Mouse (Mus musculus): ENCODE measurements around the gene Pla2g15. TPM values are rescaled to one million over a fixed set of nuclear protein-coding genes. Genes with fewer than 3 reads are reported as not detected.

The Pla2g15 gene
- 9.8 and 15.4 TPM in 2 replicates for polyA plus RNA-seq (2012; ENCODE audit: low replicate concordance)

DNA sequence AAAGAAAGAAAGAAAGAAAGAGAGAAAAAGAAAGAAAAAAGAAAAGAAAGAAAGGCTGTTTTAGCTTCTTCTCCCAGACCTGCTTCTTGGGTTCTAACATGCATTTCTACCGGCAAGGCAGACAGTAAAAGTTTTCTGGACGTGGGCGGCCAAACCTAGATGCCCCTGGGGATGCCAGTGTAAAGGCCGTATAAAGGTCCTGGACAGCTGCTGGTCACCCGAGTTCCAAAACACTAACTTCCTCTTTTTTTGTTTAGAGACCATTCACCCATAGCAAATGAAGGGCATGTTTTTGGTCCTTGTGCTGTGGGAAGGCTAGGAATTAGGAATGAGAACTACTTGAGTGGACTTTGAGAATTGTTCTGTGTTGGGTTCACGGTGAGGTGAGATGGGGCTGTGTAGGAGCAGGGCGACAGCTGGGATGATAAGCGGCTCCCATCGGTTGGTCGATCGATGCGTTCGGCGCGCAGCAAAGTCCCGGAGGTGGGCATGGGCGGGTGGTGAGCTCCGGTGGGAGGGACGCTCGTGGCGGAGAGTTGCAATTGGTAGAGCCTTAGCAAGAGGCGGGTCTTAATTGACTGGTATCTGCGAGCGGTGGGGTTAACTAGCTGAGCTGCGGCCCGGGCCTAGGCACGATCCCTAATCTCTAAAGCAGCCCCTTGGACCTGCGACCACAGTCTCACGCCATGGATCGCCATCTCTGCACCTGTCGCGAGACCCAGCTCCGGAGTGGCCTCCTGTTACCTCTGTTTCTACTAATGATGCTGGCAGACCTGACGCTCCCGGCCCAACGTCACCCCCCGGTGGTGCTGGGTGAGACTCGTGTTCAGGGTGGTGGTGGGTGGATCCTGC lies at the start of gene Pla2g15:
Gene Pla2g15 (plus strand): TSS at position 599 of the 852 bp plus-strand sequence.

GRCm38 (mm10) chr8:106136156-106137130 lies 13.8 kb upstream of the Pla2g15 start, which contains the start of gene Esrp2:
Gene Esrp2, minus strand, starts transcription at chr8:106136974.

DNA sequence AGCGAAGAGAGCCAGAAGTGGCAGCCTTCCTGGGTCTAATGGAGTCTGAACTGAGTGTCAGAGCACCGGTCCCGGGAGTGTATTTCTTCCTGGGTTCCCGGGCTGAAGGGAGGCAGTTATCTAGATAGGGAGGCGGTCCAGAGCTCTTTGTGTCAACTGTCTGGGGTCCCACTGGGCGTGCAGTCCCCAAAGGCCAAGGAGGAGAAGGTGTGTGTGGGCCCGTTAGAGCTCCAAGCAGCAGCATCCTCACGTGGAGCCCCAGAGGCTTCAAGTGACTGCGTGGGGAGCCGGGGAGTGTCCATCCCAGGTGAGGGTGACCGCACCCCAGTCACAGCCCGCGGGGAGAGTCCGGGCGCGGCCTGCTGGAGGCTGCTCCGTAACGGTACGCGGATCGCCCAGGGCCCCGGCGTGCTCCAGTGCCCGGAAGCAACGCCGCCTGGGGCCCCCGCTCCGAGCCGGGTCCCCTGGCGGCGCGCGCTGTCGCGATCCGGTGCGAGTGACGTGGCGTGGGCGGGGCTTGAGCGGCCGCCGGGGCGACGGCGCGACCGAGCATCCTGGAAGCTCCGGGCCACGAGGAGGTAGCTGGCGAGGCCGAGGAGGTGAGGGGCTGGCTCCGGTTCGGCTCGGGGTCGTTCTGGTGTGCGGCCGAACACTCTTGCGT lies 18.3 kb downstream of the Pla2g15 start, which contains the start of gene Slc7a6:
Gene Slc7a6 (plus strand): TSS at position 502 of the 661 bp plus-strand sequence.

DNA sequence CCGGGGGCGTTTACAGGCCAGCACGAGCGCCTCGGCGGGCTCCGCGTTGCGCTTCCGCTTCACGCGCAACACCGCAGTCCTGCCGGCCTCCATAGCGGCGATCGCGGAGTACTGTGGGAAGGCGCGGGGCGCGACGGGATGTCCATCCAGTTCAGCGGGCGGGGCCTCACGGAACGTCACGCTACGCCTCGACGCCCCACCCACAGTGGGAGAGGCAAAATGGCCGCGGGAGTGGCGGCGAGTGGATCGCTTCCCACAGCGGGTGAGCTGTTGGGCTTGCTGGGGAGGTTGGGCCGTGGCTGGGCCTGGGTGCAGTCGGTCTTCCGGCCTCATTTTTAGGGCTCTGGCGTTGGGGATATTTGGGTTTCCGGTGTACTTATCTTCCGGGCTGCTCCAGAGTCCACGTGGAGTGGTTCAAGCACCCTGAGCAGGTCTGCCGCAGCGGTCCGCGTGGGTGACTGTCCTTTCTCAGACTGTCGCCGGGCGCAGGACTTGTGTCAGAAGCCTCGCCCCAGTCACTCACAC lies 60.7 kb downstream of the Pla2g15 start, which contains the start of the genes Slc7a6os and Prmt7:
Gene Slc7a6os (minus strand): TSS at position 115 of the 525 bp plus-strand sequence.
Gene Prmt7 (plus strand): TSS at position 116 of the 525 bp plus-strand sequence.

Other genes with a start within 250 kb of the Pla2g15 start
- 4.1 and 19.3 TPM in 2 replicates for gene Pskh1, start 250.0 kb upstream of the Pla2g15 start, polyA plus RNA-seq (2012; ENCODE audit: low replicate concordance)
- 0.21 and 1.7 TPM in 2 replicates for gene Ctrl, start 216.5 kb upstream of the Pla2g15 start, polyA plus RNA-seq (2012; ENCODE audit: low replicate concordance)
- 109 and 171 TPM in 2 replicates for gene Psmb10, start 212.0 kb upstream of the Pla2g15 start, polyA plus RNA-seq (2012; ENCODE audit: low replicate concordance)
- 1.2 and 4.9 TPM in 2 replicates for gene Lcat, start 207.0 kb upstream of the Pla2g15 start, polyA plus RNA-seq (2012; ENCODE audit: low replicate concordance)
- gene Slc12a4, start 184.3 kb upstream of the Pla2g15 start, polyA plus RNA-seq (2012; ENCODE audit: low replicate concordance): 28.3 and 35.5 TPM in 2 replicates
- gene Dpep3, start 171.0 kb upstream of the Pla2g15 start, polyA plus RNA-seq (2012; ENCODE audit: low replicate concordance): not detected in 2 replicates
- 2.9 and 6.0 TPM in 2 replicates for gene Dus2, start 159.1 kb upstream of the Pla2g15 start, polyA plus RNA-seq (2012; ENCODE audit: low replicate concordance)
- not detected in 2 replicates for gene Dpep2nb, start 144.4 kb upstream of the Pla2g15 start, polyA plus RNA-seq (2012; ENCODE audit: low replicate concordance)
- gene Ddx28, start 138.5 kb upstream of the Pla2g15 start, polyA plus RNA-seq (2012; ENCODE audit: low replicate concordance): 20.3 and 22.1 TPM in 2 replicates
- gene Nfatc3, start 91.6 kb upstream of the Pla2g15 start, polyA plus RNA-seq (2012; ENCODE audit: low replicate concordance): 11.8 and 20.8 TPM in 2 replicates
- 0.09 TPM in 1 of 2 replicates, not detected in the other for gene Esrp2, start 13.4 kb upstream of the Pla2g15 start, polyA plus RNA-seq (2012; ENCODE audit: low replicate concordance)
- gene Slc7a6, start 18.5 kb downstream of the Pla2g15 start, polyA plus RNA-seq (2012; ENCODE audit: low replicate concordance): 0.93 and 1.3 TPM in 2 replicates
- gene Slc7a6os, start 60.5 kb downstream of the Pla2g15 start, polyA plus RNA-seq (2012; ENCODE audit: low replicate concordance): 13.4 and 14.1 TPM in 2 replicates
- 3.3 and 44.3 TPM in 2 replicates for gene Prmt7, start 60.5 kb downstream of the Pla2g15 start, polyA plus RNA-seq (2012; ENCODE audit: low replicate concordance)
- gene Smpd3, start 187.6 kb downstream of the Pla2g15 start, polyA plus RNA-seq (2012; ENCODE audit: low replicate concordance): 0.20 and 0.36 TPM in 2 replicates

Measured in leukemia stem cell, adult 10-12 weeks (primary cell).